Mouse (Mus musculus) cerebellum, adult 2 months (tissue): Measurements from ENCODE around the gene Cd109. TPM values are rescaled to one million over a fixed set of nuclear protein-coding genes. Genes with fewer than 3 reads are reported as not detected.

Experiments
- DNase-seq, 2 experiments: peaks; one replicate each; pipeline ENCODE4 v3.0.0; 2021
- H3K27ac ChIP-seq: fragments of 200-500 bp; 2 replicates; pipeline ENCODE4 v1.5.1; 2012; ENCODE audit warnings: low read length, control low read depth, inconsistent platforms; ENCODE audit not compliant: insufficient read depth
- H3K27me3 ChIP-seq: fragments of 200-500 bp; 2 replicates; pipeline ENCODE4 v1.6.1; 2012; ENCODE audit warnings: inconsistent platforms, mild to moderate bottlenecking, low read length, moderate library complexity; ENCODE audit not compliant: control insufficient read depth, insufficient read depth
- H3K4me1 ChIP-seq: fragments of 200-500 bp; 2 replicates; pipeline ENCODE4 v1.6.1; 2011; ENCODE audit warnings: low read length; ENCODE audit not compliant: control insufficient read depth, insufficient read depth
- H3K4me3 ChIP-seq: fragments of 200-500 bp; replicated peaks from 2 replicates; pipeline ENCODE3; 2011; ENCODE audit warnings: mild to moderate bottlenecking, low read depth, low read length, control low read depth; ENCODE audit not compliant: insufficient read depth
- CTCF ChIP-seq: fragments of 200-500 bp; IDR thresholded peaks from 2 replicates; pipeline ENCODE4 v1.5.1; 2011; ENCODE audit warnings: low read depth, mild to moderate bottlenecking, control low read depth, low read length, moderate library complexity, borderline replicate concordance; ENCODE audit not compliant: insufficient read depth
- POLR2A ChIP-seq: fragments of 200-500 bp; IDR thresholded peaks from 2 replicates; pipeline ENCODE4 v1.6.1; 2011; ENCODE audit warnings: low read length, control low read depth, borderline replicate concordance; ENCODE audit not compliant: insufficient read depth
- WGBS: fragments of 180-500 bp; shearing (Covaris S2); methylation state at CpG from one replicate; pipeline ENCODE4 v1.1.7; 2018; 5-methylcytosine and 5-hydroxymethylcytosine counted together
- polyA plus RNA-seq: library from polyadenylated mRNA; depleted of rRNA; stranded (reverse); fragments of >200 nt; gene quantifications from 2 replicates; pipeline ENCODE4 v1.2.3, GENCODE M21; 2012; rRNA removed

Cd109 gene
- polyA plus RNA-seq, 1 experiment: 0.20 TPM

GRCm38 (mm10) chr9:78720888-78721798 is 105.8 kb downstream of the Cd109 start:
- Histone ChIP-seq H3K27ac (no peak overlapping the region), H3K4me1 (no peaks in the 10 kb centered on the region), H3K27me3 (no peaks in the 10 kb centered on the region), H3K4me3 (no peak overlapping the region)
- no peak for DNase-seq
- WGBS: 66% methylated on average over 6 of the region's 6 CpGs
- TF ChIP-seq POLR2A: no peak
- no peak for TF ChIP-seq CTCF

- no peak for DNase-seq
- no peak overlapping the region for H3K4me3 ChIP-seq
- TF ChIP-seq POLR2A (no peak), CTCF (no peak)
- 73% methylated on average over 6 of the region's 6 CpGs for WGBS
- H3K27ac ChIP-seq: no peak overlapping the region
- H3K4me1 ChIP-seq: no peaks in the 10 kb centered on the region
- no peaks in the 10 kb centered on the region for H3K27me3 ChIP-seq
These were observed 116.6 kb downstream of the Cd109 start for GRCm38 (mm10) chr9:78731931-78732330.

- H3K27ac ChIP-seq: no peak overlapping the region
- H3K4me3 ChIP-seq: no peak overlapping the region
- no peak for TF ChIP-seq CTCF
- TF ChIP-seq POLR2A: no peak
- no peak for DNase-seq
- H3K4me1 ChIP-seq: no peaks in the 10 kb centered on the region
- H3K27me3 ChIP-seq: no peaks in the 10 kb centered on the region
- WGBS: 69% methylated on average over 3 of the region's 3 CpGs
These were observed 120.2 kb downstream of the Cd109 start for GRCm38 (mm10) chr9:78735519-78735918.

GRCm38 (mm10) chr9:78742012-78742411 is 126.7 kb downstream of the Cd109 start:
- Histone ChIP-seq H3K4me1 (no peaks in the 10 kb centered on the region), H3K27ac (no peak overlapping the region), H3K27me3 (no peaks in the 10 kb centered on the region), H3K4me3 (no peak overlapping the region)
- DNase-seq: no peak
- no peak for TF ChIP-seq POLR2A
- TF ChIP-seq CTCF: no peak
- 36% methylated on average over 3 of the region's 3 CpGs for WGBS

- Histone ChIP-seq H3K27ac (no peak overlapping the region), H3K4me1 (no peaks in the 10 kb centered on the region), H3K27me3 (no peaks in the 10 kb centered on the region), H3K4me3 (no peak overlapping the region)
- DNase-seq: no peak
- 8% methylated on average over 3 of the region's 3 CpGs for WGBS
- TF ChIP-seq CTCF: no peak
- no peak for TF ChIP-seq POLR2A
These were observed 134.9 kb downstream of the Cd109 start for GRCm38 (mm10) chr9:78750246-78750645.

Other genes with a start within 250 kb of the Cd109 start
- 0.41 TPM in 2 replicates for gene Dppa5a, start 247.4 kb upstream of the Cd109 start, polyA plus RNA-seq
- gene Ooep, start 236.8 kb upstream of the Cd109 start, polyA plus RNA-seq: 0.23 and 0.24 TPM in 2 replicates
- 0.05 and 0.08 TPM in 2 replicates for gene Ddx43, start 219.8 kb upstream of the Cd109 start, polyA plus RNA-seq
- gene Cgas, start 172.3 kb upstream of the Cd109 start, polyA plus RNA-seq: 0.33 and 0.40 TPM in 2 replicates
- 31.6 TPM in 2 replicates for gene Mto1, start 167.3 kb upstream of the Cd109 start, polyA plus RNA-seq
- gene Gm17324, start 166.8 kb upstream of the Cd109 start, polyA plus RNA-seq: 0.34 and 0.40 TPM in 2 replicates
- gene Eef1a1, start 126.4 kb upstream of the Cd109 start, polyA plus RNA-seq: 2,299 and 2,427 TPM in 2 replicates
- 13.7 and 14.0 TPM in 2 replicates for gene Slc17a5, start 27.5 kb upstream of the Cd109 start, polyA plus RNA-seq